Mouse (Mus musculus) midbrain, embryonic 12.5 days (tissue): ENCODE data around the gene Sertad4. TPM values are rescaled to one million over a fixed set of nuclear protein-coding genes. Genes with fewer than 3 reads are reported as not detected.

Experiments used
- ATAC-seq: fragments of 200-750 bp; cut with Nextera tagmentation; 2 replicates; pipeline ENCODE4 v1.8.0; 2017; ENCODE audit warnings: low read depth, moderate TSS enrichment, moderate library complexity; ENCODE audit not compliant: low FRiP score
- H3K27ac ChIP-seq: fragments of 300-500 bp; sonication (generic); replicated peaks from 2 replicates; pipeline ENCODE4 v1.5.1; 2016; ENCODE audit warnings: mild to moderate bottlenecking
- H3K27me3 ChIP-seq: fragments of 300-500 bp; sonication (generic); 2 replicates; pipeline ENCODE4 v1.6.1; 2016; ENCODE audit warnings: mild to moderate bottlenecking
- H3K36me3 ChIP-seq: fragments of 300-500 bp; sonication (generic); 2 replicates; pipeline ENCODE4 v1.6.1; 2016
- H3K4me1 ChIP-seq: fragments of 300-500 bp; sonication (generic); 2 replicates; pipeline ENCODE4 v1.6.1; 2016
- H3K4me2 ChIP-seq: fragments of 300-500 bp; sonication (generic); replicated peaks from 2 replicates; pipeline ENCODE4 v1.6.1; 2016; ENCODE audit warnings: mild to moderate bottlenecking, moderate library complexity
- H3K4me3 ChIP-seq: fragments of 300-500 bp; sonication (generic); 2 replicates; pipeline ENCODE4 v1.5.1; 2016; ENCODE audit warnings: mild to moderate bottlenecking
- H3K9ac ChIP-seq: fragments of 300-500 bp; sonication (generic); replicated peaks from 2 replicates; pipeline ENCODE4 v1.6.1; 2016; ENCODE audit warnings: mild to moderate bottlenecking, moderate library complexity
- H3K9me3 ChIP-seq: fragments of 300-500 bp; sonication (generic); 2 replicates; pipeline ENCODE4 v1.6.1; 2016; ENCODE audit warnings: mild to moderate bottlenecking
- WGBS: fragments of 180-500 bp; shearing (Covaris S2); methylation state at CpG from one replicate; pipeline ENCODE4 v1.1.7; 2016; 5-methylcytosine and 5-hydroxymethylcytosine counted together
- polyA plus RNA-seq: library from polyadenylated mRNA; unstranded; fragments of >200 nt; fragmentation: Nextera tagmentation; extraction: Ambion mirVana; gene quantifications from 2 replicates; pipeline ENCODE4 v1.2.1, GENCODE M21; 2016

Sertad4 gene
- 35.8 and 43.3 TPM in 2 replicates for polyA plus RNA-seq

DNA sequence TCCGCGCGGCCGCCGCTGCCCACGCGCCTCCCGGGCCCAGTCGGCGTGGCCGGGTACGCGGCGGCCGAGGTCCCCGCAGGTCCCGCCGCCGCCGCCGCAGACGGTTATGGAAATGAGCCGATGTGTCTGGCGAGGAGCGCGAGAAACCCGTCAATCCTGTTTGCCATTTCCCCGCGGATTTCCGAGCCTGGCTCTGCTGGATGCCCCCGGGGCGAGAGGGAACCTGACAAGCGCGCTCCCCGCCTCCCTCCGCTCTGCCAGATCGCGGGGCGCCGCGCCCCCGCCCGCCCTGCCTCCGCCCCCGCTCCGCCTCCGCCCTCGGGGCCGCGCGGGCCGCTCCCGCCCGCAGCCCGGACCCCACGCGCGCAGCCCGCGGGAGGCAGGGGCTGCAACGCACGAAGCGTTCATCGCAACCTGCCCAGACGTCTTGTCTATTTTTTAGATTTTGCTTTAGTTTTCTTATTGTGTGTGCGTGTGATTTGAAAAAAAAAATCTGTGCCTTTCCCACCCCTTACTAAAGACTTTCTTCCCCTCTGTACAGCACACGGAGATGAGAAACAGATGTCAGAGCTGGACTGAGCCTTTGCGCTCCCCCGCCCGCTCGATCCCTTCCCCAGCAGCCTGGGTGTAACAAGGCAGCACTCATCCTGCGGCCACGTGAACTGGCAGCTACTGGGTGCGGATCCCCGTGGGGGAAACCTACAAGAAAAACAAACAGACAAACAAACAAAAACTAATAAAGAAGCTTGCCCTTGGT is at the start of gene Sertad4:
Sertad4 (minus strand) TSS at position 283 of the 757 bp plus-strand sequence.
- WGBS, result under 1% methylated on average over 71 of the region's 75 CpGs
- Histone ChIP-seq H3K9ac (peak within 1 kb of the TSS; percentile 80), H3K4me2 (peak within 1 kb of the TSS; percentile 93), H3K27me3 (peaks cover 53% of the 10 kb centered on the region), H3K36me3 (no peaks in the 10 kb centered on the region), H3K4me3 (peak within 1 kb of the TSS; percentile 87), H3K9me3 (no peaks in the 10 kb centered on the region), H3K4me1 (peaks cover 44% of the 10 kb centered on the region), H3K27ac (peak within 1 kb of the TSS; percentile 95)
- ATAC-seq, result peak; percentile 64

DNA sequence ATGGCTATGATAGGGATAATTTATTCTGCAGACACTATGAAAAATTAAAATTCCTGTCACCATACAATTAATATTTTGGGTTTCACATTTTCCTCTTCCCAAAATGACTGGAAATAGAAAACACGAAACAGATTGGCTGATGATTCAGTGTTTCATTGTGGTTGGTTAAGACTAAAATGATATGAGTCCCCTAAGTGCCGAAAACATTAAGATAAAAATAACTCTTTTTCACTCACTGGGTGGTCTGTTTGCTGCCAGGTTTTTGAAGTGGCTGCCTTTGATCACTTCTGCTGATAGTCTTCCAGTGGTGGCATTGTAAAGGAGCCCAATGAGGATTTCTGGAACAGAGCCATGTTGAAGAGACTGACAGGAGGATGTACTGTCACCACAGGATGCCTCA is 46.0 kb upstream of the Sertad4 start:
- H3K27me3 ChIP-seq, result no peaks in the 10 kb centered on the region
- no peak for ATAC-seq
- peaks cover 4% of the 10 kb centered on the region; the same call in 1 of the 2 replicates for H3K36me3 ChIP-seq
- no peak overlapping the region for H3K9ac ChIP-seq
- no peaks in the 10 kb centered on the region for H3K9me3 ChIP-seq
- H3K27ac ChIP-seq, result no peak overlapping the region
- 87% methylated on average over 2 of the region's 2 CpGs for WGBS
- no peak overlapping the region for H3K4me3 ChIP-seq
- H3K4me2 ChIP-seq, result no peak overlapping the region
- no peaks in the 10 kb centered on the region for H3K4me1 ChIP-seq

DNA sequence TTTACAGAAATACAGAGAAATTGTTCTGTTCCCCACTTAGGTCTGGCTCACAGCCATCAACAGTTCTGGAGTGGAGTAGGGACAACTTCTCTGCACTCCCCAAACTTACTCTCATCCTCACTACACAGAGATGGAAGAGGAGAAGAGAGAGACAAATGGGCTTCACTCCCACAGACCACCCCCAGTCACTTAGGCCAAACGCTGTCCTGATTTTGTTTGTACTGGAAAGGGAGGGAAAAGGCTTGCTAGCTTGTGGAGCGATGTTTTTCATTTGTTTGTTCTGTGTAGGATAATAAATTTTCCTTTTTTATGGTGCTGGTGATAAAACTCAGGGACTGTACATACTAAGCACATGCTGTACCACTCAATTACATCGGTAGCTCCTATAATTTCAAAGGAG is 45.4 kb upstream of the Sertad4 start:
- Histone ChIP-seq H3K27ac (no peak overlapping the region), H3K9me3 (no peaks in the 10 kb centered on the region), H3K4me3 (no peak overlapping the region), H3K9ac (no peak overlapping the region), H3K36me3 (peaks cover 4% of the 10 kb centered on the region; the same call in 1 of the 2 replicates), H3K4me1 (no peaks in the 10 kb centered on the region), H3K27me3 (no peaks in the 10 kb centered on the region), H3K4me2 (no peak overlapping the region)
- WGBS, result 87% methylated on average over 3 of the region's 3 CpGs
- no peak for ATAC-seq

GRCm38 (mm10) chr1:192898742-192899141 is 43.2 kb upstream of the Sertad4 start:
- peaks cover 4% of the 10 kb centered on the region; the same call in 1 of the 2 replicates for H3K36me3 ChIP-seq
- H3K9me3 ChIP-seq, result no peaks in the 10 kb centered on the region
- H3K4me1 ChIP-seq, result no peaks in the 10 kb centered on the region
- H3K27ac ChIP-seq, result no peak overlapping the region
- no peak overlapping the region for H3K4me3 ChIP-seq
- H3K27me3 ChIP-seq, result no peaks in the 10 kb centered on the region
- no peak overlapping the region for H3K9ac ChIP-seq
- WGBS, result 20% methylated on average over 2 of the region's 2 CpGs
- H3K4me2 ChIP-seq, result no peak overlapping the region
- ATAC-seq, result no peak

DNA sequence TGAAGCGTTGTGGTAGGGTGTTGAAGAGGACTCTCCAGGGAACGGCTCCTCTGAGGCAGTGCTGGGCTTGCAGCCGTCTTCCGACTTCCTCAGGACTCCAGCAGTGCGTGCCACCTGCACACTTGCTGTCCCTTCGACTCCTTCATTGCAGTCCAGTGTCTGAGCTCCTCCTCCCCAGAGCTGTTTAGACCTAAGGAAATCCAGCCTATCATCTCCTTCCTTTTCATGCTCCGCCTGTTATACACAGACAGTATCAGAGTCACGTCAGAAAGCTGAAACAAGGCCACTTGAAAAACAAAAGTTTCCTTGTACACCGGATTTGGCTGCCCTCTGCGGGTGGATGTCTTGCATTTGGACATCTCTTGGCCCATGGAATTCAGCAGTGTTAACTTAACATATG is 41.7 kb upstream of the Sertad4 start:
- H3K4me1 ChIP-seq, result no peaks in the 10 kb centered on the region
- peaks cover 4% of the 10 kb centered on the region; the same call in 1 of the 2 replicates for H3K36me3 ChIP-seq
- no peak overlapping the region for H3K27ac ChIP-seq
- no peak overlapping the region for H3K4me3 ChIP-seq
- no peak overlapping the region for H3K9ac ChIP-seq
- no peaks in the 10 kb centered on the region for H3K27me3 ChIP-seq
- no peak overlapping the region for H3K4me2 ChIP-seq
- ATAC-seq, result no peak
- H3K9me3 ChIP-seq, result no peaks in the 10 kb centered on the region
- WGBS, result 74% methylated on average over 10 of the region's 10 CpGs

DNA sequence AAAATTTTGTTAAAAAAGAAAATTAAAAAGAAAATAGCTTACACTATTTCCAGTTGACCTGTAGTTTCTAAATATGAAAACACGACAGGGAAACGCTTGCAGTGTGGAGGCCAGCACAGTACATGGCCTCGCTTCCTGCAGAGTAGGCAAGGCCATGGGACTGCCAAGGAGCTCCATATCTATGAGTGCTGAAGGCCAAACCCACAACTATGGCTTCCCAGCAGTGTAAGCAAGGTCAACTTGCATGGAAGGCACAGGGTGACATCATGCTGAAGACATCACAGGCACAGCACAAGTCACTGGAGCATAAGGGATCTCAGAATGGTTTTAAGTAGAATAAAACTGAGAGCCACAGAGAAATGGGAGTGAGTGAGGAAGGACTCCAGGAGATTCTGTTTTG is 40.5 kb upstream of the Sertad4 start:
- Histone ChIP-seq H3K36me3 (peaks cover 4% of the 10 kb centered on the region; the same call in 1 of the 2 replicates), H3K9me3 (no peaks in the 10 kb centered on the region), H3K27ac (no peak overlapping the region), H3K4me3 (no peak overlapping the region), H3K9ac (no peak overlapping the region), H3K27me3 (no peaks in the 10 kb centered on the region), H3K4me1 (no peaks in the 10 kb centered on the region), H3K4me2 (no peak overlapping the region)
- WGBS, result 92% methylated on average over 3 of the region's 3 CpGs
- no peak for ATAC-seq

DNA sequence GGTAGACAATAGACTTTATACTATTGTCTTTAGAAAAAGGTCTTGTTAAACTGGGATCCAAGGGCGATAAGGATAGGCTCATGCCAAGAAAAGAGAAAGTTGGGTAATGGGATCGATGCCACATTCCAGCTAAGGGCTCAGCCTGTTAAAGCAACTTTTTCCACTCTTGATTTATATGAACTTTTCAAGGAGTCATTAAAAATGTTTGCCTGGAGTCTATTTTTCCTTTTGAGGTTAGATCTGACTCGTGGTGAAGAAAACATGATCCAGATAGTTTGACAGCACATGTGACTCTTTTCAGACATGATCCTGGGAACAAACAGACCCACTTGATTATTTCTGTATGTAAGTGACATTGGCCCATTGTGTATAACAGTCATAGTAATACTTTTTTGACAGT is 35.2 kb upstream of the Sertad4 start:
- no peaks in the 10 kb centered on the region for H3K27me3 ChIP-seq
- WGBS, result 88% methylated on average over 3 of the region's 3 CpGs
- H3K27ac ChIP-seq, result no peak overlapping the region
- no peak overlapping the region for H3K9ac ChIP-seq
- H3K36me3 ChIP-seq, result no peaks in the 10 kb centered on the region
- H3K4me3 ChIP-seq, result no peak overlapping the region
- no peaks in the 10 kb centered on the region for H3K9me3 ChIP-seq
- H3K4me2 ChIP-seq, result no peak overlapping the region
- no peaks in the 10 kb centered on the region for H3K4me1 ChIP-seq
- ATAC-seq, result no peak

DNA sequence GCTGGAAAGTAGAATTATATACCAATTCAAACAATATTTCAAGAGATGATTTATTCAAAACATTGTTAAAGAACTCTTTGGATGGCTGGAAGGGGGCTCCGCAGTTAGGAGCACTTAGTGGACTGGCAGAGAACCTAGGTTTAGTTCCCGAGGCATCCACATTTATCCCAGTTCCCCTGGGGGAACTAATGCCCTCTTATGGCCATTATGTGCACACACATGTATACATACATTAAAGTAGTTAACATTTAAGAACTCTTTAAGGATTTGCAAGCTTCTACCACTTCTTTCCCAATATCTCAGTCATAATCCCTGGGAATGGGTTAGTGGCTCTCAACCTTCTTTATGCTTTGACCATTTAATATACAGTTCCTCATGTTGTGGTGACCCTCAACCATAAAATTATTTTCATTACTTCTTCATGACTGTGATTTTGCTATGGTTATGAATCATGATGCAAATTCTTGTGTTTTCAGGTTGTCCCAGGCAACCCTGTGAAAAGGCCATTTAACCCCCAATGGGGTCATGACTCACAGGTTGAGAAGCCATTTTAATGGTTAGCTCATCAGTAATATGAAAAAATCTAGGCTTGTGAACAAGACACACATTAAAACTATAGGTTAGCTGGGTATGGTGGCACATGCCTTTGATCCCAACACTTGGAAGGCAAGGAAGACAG is 27.2 kb upstream of the Sertad4 start:
- Histone ChIP-seq H3K4me1 (no peaks in the 10 kb centered on the region), H3K4me2 (no peak overlapping the region), H3K4me3 (no peak overlapping the region), H3K9ac (no peak overlapping the region), H3K27ac (no peak overlapping the region), H3K9me3 (no peaks in the 10 kb centered on the region), H3K27me3 (no peaks in the 10 kb centered on the region), H3K36me3 (no peaks in the 10 kb centered on the region)
- ATAC-seq, result no peak
- 65% methylated on average over 2 of the region's 2 CpGs for WGBS

DNA sequence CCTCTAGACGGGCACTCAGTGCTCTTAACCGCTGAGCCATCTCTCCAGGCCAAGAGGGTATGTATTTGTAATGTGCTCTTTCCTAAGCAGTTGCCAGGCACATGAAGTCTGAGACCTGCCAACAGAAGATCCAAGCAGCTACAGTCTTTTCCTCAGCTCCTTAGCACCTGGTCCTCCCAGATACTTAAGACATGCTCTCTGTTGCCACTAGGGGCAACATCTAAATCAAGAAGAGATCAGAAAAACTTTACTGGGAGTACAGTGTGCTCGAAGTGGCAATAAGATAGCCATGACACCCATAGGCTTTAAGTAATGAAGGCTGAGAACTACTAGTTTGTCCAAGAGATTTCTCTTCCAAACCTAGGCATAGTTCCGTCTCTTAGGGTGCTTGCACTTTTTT is 24.6 kb upstream of the Sertad4 start:
- no peaks in the 10 kb centered on the region for H3K27me3 ChIP-seq
- H3K9ac ChIP-seq, result no peak overlapping the region
- no peaks in the 10 kb centered on the region for H3K4me1 ChIP-seq
- H3K27ac ChIP-seq, result no peak overlapping the region
- H3K9me3 ChIP-seq, result no peaks in the 10 kb centered on the region
- no peak for ATAC-seq
- no peak overlapping the region for H3K4me2 ChIP-seq
- H3K36me3 ChIP-seq, result no peaks in the 10 kb centered on the region
- H3K4me3 ChIP-seq, result no peak overlapping the region
- 85% methylated on average over 4 of the region's 4 CpGs for WGBS

GRCm38 (mm10) chr1:192879086-192879580 is 23.6 kb upstream of the Sertad4 start:
- no peaks in the 10 kb centered on the region for H3K36me3 ChIP-seq
- H3K4me2 ChIP-seq, result no peak overlapping the region
- 88% methylated on average over 7 of the region's 7 CpGs for WGBS
- H3K27ac ChIP-seq, result no peak overlapping the region
- H3K9me3 ChIP-seq, result no peaks in the 10 kb centered on the region
- no peak for ATAC-seq
- no peaks in the 10 kb centered on the region for H3K4me1 ChIP-seq
- no peak overlapping the region for H3K9ac ChIP-seq
- no peak overlapping the region for H3K4me3 ChIP-seq
- no peaks in the 10 kb centered on the region for H3K27me3 ChIP-seq

- ATAC-seq, result no peak
- H3K27me3 ChIP-seq, result no peaks in the 10 kb centered on the region
- 69% methylated on average over 5 of the region's 5 CpGs for WGBS
Measured at GRCm38 (mm10) chr1:192872841-192873240, 17.3 kb upstream of the Sertad4 start.

DNA sequence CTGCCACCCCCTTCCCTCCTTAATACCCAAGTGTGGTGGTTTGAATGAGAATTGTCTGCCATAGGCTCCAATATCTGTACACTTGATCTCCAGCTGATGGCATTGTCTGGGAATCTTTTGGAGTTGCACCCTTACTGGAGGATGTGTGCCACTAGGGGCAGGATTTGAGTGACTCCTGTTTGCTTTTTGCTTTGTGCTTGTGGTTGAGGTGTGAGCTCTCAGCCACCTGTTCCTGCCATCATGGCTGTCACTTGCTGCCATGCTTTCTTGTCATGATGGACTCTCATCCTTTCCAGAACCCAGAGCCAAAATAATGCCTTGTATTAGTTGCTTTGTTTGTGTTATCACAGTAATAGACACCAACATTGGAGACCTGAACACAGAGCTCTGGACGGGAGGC is 14.2 kb upstream of the Sertad4 start:
- H3K27me3 ChIP-seq, result no peaks in the 10 kb centered on the region
- no peak overlapping the region for H3K4me2 ChIP-seq
- WGBS, result 93% methylated on average over 1 of the region's 1 CpGs
- H3K4me1 ChIP-seq, result no peaks in the 10 kb centered on the region
- H3K4me3 ChIP-seq, result no peak overlapping the region
- no peak overlapping the region for H3K27ac ChIP-seq
- H3K9ac ChIP-seq, result no peak overlapping the region
- H3K36me3 ChIP-seq, result no peaks in the 10 kb centered on the region
- no peaks in the 10 kb centered on the region for H3K9me3 ChIP-seq
- ATAC-seq, result no peak

More at GRCm38 (mm10) chr1:192872841-192873240, 17.3 kb upstream of the Sertad4 start:
- Histone ChIP-seq H3K4me3 (no peak overlapping the region), H3K27ac (no peak overlapping the region), H3K4me2 (no peak overlapping the region), H3K4me1 (no peaks in the 10 kb centered on the region), H3K9me3 (no peaks in the 10 kb centered on the region), H3K9ac (no peak overlapping the region), H3K36me3 (no peaks in the 10 kb centered on the region)
